Mouse (Mus musculus) adrenal gland, postnatal 10 days (tissue): ENCODE data around the gene Garnl3. TPM values are rescaled to one million over a fixed set of nuclear protein-coding genes. Genes with fewer than 3 reads are reported as not detected.
A peak's percentile ranks its signal among the peaks of the same experiment; 100 is the strongest.

Source experiments
- DNase-seq: peaks from one replicate; pipeline ENCODE4 v3.0.0; 2021; ENCODE audit warnings: mixed read lengths
- total RNA-seq, 2 experiments: library from RNA; stranded (reverse); gene quantifications; 2 replicates each; pipeline ENCODE4 v1.2.3; 2021

Garnl3 gene
- total RNA-seq, 2 experiments from 2014 or later = 16.4 to 29.5 TPM

DNA sequence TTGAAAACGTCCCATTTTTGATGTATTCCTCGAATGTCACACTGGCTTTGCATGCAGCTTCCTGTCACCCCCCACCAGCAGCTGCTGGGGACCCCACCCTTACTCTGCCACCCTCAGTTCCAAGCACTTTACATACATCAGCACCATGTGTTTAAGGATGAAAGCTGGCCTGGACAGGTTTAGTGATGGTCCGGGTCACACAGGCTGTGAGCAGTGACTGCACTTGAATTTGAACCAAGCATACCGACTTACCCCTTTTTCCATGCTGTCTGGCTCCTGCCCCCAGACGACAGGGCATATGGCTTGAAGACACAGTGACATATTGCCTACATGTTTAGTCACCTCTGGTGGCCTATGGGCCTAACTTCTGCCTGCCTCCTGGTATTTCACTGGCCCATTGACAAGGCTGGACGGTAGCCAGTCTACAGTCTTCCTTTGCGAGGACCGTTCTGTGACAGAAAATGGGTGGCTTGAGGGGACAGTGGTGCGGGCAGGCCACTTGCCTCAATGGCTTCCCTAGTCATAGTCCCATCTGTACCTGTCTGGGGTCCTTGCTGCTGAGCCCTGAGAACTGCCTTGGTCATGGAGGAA lies 163.3 kb downstream of the Garnl3 start:
- peak; percentile 22 for DNase-seq

DNA sequence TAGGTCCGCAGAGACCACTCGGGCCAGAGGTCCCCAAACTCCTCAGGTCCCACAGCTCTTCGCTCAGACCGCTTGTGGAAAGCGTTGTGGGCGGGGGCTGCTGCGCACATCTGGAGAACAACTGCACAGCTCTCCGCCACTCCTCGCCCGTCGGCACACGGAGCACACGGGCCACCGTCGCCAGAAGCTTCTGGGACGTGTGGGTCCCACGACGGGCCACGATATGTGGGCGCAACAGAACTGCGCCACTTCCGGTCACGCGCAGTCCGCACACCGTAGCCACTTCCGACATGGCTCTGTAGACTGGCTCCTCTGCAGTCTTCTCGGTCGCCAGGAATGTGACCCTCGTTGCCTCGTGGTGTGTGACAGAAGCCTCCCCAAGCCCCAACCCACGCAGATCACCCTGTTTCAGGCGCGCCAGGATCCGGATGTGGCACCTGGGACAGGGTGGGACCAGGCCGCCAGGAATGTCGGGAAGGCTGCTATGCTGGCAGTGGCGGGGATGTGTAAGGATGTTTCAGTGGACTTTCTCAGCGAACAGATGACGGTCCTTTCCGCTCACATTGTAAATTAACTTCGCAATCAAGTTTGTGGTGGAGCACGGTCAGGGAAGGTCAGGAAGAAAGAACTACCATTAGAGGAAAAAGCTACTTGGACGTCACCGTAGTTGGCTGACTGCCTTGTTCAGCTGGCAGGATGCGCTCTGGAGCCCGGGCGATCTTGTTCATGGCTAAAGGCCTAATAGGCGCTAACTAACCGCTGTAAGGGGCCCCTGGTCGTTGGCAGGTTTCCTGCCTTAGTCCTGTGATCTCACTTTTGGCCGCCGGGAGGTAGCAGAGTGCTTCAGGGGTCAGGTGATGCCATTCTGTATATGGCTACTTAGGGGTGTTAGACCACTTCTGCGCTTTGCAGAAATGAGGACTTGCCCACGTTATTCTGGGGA lies 164.5 kb downstream of the Garnl3 start:
- DNase-seq = peak; percentile 90

DNA sequence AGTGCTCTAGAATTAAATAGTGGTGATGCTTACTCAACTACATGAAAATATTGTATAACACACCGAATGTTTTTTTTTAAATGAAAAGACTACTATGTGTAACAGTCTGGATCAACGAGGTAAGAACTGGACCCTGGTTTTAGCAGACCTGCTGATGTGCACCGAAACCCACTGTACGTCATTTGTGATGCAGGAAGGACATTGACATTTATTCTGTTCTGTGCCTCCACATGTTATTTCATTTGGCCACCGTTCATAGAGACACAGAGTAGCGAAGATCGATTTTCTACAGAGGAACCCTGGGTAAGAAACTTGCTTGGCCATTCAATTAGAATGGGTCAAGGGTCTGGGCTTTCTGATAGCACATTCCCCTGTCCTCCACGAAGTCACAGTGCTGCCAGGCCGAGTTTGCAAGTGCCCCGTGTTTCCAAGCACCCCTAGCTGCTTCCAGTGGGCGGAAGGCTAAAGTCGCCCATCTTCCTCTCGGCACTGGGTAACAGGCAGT lies 165.2 kb downstream of the Garnl3 start:
- no peak for DNase-seq

DNA sequence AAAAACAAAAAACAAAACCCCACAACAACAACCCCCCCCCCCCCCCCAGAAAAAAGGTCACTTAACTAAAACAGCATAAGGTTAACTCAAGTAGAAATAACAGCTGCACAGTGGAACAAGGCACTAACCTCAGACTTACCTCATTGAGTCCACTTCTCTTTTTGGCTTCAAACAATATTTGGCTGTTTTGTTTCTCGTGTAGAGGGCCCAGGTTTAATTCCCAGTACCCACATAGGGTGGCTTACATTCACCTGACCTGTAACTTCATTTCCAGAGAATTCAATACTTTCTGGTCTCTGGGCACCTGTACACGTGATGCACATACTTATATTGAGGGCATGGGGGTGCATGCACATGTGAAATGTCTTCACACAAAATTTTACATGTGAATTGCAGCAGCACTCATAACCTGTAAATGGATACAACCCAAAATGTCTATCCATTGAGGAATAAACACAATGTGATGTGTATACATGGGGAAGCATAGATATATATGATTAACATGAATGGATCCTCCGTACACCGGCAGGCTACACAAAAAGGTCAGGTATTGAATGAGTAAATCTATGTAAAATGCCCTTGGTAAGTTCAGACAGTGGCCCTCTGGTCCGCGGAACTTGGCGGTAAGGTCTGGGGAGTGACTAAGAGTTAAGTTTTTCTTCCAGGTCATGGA lies 165.8 kb downstream of the Garnl3 start:
- DNase-seq = no peak

DNA sequence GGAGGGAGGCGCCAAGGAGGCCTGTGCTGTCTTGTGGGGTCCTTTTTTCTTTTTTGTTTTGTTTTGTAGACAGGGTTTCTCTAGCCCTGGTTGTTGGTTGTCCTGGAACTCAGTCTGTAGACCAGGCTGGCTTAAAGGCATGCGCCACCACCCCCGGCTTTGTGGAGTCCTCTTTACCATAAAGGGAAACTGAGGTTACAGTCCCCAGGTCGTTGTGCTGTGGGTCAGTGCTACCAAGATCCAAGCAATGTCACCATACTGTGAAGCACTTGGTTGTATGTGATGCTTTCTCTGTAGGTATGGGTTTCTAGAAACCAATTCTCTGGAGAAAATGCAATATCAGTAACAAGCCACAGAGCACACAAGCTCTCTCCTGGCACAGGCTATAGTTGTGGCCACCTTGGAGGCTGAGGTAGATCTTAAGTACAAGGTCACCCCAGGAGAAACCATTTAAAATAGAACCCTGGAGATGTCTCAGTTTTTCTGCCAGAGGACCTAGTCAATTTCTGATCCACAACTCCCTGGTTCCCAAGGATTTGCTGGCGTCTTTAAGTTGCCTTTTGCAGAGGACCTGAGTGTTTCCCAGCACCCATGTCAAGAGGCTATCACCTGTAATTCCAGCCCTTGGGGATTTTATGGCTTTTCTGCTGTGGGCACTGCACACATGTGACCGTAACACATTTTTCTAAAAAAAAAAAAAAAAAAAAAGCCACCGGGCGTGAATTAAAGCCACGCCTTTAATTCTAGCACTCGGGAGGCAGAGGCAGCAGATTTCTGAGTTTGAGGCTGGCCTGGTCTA lies 166.6 kb downstream of the Garnl3 start:
- no peak for DNase-seq

DNA sequence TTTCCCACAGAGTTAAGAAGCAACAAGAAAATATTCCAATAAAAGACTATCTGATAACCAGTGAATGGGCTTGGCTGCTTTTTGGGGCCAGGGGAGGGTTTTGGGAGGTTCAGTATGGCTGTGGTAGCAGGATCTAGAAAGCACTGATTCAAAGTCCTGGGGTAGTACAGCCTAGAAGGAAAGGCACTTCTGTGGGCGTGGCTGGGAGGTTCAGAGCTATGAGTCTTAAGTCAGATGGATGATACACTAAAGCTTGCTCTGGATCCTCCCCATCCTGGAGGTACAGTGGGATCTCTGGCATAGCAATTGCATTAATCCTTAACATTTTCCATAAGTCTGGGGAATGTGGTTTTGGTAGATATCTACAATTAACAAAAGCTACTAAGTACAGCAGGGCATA lies 167.5 kb downstream of the Garnl3 start:
- no peak for DNase-seq

DNA sequence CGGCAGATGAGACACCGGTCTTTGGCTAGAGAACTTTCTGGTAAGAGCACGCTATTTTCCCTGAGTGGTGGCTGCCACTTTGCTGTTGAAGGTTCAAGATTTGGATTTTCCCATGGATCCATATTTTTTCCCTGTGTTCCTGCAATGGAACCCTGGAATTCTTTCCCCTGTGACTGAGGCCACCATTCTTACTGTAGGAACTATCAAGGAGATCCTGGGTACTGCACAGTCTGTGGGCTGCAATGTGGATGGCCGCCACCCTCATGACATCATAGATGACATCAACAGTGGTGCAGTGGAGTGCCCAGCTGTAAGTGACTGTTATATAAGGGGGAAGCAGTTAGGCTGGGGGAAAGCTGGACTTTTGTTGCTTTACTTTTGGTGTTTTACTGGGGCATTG lies 167.9 kb downstream of the Garnl3 start:
- DNase-seq = no peak

DNA sequence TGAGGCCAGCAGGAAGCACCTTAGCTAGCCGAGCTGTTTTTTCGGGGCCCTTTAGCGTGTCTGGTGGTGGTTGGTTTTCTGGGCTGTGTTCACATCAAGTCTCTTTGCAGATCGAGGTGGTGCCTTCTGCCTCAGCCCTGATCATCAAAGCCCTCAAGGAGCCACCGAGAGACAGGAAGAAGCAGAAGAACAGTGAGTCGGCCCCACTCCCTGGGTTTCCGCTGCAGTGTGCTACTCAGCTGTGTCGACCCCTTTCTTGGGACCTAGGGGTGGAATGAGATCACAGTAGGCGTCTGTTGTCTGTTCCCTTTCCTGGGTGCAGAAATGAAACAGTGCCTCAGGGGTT lies 168.6 kb downstream of the Garnl3 start:
- no peak for DNase-seq

DNA sequence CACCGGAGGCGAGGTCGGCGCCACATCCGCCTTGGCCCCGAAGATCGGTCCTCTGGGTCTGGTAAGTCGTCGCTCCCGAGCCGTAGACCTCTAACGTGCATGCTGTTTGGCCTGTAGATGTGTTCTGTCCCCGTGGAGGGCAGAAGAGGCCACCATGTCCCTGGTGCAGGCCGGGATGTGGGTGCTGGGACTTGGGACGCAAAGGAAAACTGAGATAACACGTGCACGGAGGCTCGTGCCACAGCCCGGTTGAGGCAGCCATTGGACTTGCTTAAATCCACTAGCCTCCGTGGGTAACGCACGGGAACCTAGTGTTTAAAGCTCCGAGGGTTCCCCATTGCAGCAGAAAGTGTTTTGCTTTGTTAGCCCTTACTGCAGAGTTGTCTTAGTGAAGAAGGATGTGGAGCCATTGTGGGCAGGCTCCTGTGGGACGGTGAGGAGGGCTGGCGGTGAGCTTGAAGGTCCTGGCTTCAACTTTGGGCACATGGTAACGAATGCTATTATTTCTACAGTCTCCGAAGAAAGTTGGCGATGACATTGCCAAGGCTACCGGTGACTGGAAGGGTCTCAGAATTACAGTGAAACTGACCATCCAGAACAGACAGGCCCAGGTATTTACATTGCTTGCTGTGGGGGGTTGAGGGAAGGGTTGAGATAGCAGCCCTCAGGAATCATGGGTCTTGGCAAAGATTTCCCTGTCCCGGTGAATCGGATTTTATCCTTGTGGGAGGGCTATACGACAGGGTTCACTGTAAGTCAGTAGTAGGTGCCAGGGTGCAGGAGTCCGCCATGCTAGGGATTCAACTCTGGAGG lies 169.2 kb downstream of the Garnl3 start:
- DNase-seq = peak; percentile 53

DNA sequence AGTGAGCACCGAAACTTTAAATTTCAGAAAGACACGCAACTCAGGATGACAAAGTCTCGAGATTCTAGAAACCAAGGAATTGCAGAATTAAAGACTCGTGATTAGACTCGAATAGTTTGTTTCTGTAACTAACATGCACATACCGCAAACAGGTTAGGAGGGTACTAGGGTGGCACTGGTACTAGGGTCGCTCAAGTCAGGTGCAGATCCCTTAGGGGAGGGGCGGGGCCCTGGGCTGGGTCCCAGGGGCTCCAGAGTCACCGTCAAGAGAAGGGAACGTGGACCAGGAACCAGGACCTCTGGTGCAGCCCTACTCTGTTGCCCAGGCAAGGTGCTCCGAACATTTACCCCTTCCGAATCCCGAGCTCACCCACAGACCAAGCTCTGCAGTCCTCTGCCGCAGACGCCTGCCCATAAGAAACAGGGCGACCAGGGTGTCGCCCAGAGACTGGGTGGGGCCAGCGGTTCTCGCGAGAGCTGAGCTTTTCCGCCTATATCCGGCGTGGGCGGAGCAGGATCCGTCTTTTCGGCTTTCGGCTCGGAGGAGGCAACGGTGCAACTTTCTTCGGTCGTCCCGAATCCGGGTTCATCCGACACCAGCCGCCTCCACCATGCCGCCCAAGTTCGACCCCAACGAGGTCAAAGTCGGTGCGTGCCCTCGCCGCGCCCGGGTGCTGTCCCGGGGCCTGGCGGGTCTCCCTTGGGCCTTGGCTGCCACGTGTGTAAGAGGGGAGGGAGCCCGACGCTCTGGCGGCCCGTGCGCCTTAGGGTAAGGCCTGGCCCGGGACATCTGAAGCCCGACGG lies 170.1 kb downstream of the Garnl3 start, which contains the start of the genes Rpl12 and Lrsam1:
TSS of gene Rpl12 (plus strand) at position 368 of the 804 bp plus-strand sequence.
TSS of gene Lrsam1 (minus strand) at position 423 of the 804 bp plus-strand sequence.
- DNase-seq = peak; percentile 97

DNA sequence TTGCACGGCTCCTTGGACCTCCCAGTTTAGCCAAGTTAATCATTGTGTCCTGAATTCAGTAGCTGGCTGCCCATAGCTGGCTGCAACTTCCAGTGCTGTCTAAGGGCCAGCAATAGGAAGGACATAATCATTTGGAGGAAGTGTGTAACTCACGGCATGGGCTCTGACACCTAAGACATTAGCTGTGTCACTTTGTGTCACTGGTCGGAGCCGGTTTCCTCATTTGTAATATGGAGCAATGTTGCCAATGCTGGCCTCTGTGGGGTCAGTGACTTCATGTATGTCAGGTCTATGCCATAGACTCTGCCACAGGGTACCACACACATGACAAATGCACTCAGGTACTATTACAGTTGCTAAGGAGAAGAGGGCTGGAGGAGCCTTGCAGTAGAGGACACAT lies 171.2 kb downstream of the Garnl3 start:
- DNase-seq = no peak

DNA sequence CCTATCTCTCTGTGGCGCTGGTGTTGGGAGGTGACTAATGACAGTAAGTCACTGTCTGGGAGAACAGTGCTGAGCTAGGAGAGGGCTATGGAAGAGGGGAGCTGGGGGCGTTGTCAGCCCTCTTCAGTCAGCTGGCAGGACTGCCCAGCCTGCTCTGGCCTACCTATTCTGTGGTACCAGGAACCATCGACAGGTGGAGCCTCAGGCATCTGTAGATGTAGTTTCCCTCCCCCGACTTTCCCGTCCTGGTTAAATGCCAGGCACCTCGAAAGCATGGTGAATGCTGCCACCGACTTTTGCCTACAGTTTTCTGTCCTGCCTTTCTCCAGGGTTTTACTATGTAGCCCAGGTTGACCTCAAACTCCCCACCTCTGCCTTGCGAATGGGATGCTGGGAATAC lies 174.1 kb downstream of the Garnl3 start:
- DNase-seq = no peak

DNA sequence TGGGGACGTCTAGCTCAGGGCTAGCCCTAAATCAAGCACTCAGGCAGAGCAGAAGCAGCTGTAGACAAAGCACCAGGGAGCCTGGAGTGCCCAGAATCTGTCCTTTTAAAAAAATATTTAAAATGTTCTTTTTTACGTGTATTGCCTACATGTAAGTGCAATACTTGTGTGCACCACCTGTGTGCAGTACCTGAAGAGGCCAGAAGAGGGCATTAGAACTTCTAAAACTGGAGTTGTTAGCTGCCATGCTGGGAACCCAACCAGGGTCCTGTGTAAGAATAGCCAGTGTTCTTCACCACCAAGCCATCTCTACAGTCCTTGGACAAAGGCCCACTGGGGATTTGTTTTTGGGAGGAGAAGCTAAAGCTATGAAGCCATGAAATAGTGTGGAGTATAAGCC lies 176.9 kb downstream of the Garnl3 start:
- DNase-seq = no peak

DNA sequence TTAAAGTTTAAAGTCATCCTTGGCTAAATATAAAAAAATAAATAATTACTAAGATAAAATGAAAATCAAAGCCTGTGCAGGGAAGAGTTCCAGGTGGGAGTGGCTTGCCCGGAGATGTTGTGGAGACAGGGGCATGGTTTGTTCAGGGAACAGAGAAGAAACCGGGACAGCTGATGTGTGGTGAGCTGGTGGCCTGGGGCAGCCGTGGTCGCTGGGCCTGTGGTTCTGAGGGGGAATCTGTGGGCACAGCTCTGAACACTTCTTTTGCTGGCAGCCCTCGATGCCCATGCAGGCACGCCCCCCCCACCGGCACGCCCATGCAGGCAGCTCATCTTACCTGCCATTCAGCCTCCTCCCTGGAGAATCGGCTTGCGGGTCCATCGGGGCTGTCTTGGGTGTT lies 184.0 kb downstream of the Garnl3 start:
- no peak for DNase-seq

DNA sequence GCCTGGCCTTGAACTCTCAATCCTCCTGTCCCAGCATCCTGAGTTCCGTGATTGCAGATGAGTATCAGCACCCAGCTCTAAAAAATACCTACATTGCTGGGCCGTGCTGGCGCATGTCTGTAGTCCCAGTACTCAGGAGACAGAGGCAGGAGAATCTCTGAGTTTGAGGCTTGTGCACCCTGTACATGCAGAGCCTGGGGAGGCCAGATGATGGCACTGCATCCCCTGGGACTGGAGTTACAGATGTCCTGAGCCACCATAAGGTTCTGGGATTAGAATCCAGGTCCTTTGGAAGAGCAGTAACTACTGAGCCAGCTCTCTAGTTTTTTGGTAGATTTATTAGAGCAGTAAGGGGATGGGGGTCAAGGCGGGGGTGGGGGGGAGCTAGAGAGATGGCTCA lies 191.0 kb downstream of the Garnl3 start:
- DNase-seq = no peak

DNA sequence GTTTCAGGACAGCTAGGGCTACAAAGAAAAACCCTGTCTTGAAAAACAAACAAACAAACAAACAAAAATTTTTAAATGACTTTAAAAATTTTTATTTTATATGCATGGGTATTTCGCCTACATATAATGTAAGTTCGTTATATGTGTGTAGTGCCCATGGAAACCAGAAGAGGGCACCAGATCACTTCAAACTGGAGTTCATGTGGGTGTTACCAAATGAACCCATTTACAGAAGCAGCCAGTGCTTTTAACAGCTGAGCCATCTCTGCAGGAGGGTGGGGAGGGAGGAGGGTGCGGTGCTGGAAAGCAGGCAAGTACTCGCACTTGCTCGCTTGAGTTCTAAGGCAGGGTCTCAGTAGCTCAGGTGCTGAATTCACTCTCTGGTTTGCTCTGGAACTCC lies 192.0 kb downstream of the Garnl3 start:
- peak; percentile 50 for DNase-seq

DNA sequence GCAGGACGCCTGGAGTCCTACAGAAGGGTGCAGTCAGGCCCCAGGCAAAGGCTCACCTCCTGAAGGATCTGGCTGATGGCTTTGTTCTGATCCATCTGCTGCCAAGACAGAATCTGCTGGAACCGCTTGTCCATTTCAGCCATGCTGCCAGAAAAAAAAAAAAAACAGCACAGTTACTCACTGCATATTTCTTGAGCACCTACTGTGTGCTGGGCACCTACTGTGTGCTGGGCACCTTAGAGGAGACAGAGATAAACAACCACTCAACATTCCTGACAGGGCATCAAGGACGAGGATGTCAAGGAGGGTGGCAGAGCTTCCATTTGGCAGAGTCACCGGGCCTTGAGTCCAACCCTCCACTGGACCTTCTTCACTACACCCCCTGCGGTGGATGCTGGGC lies 192.7 kb downstream of the Garnl3 start:
- no peak for DNase-seq
